21 mouse cellular contexts compared by ENCODE assay signal in genomic region chr3:55462904-55463668, GRCm38 (mm10). TPM values are rescaled to one million over a fixed set of nuclear protein-coding genes. Genes with fewer than 3 reads are reported as not detected.
DNase-seq lines count a peak whose midpoint lies in the region; ATAC-seq lines count a peak whose summit lies in the region.
"Had no signal": no experiment of that assay in that cellular context is flagged by ENCODE, and none has a peak within 500 bp of the region (broad histone marks: within the 10 kb centered on the region; RNA-seq: fewer than 3 reads in every experiment).

No protein-coding gene starts in this region.

- no peak for ATAC-seq in hindbrain, embryonic 13.5 days (ENCODE audit: low FRiP score)
- no peak for ATAC-seq in hindbrain, embryonic 11.5 days (ENCODE audit: low FRiP score)
- no peak for ATAC-seq in embryonic facial prominence, embryonic 12.5 days (ENCODE audit: insufficient number of reproducible peaks, insufficient read depth, low FRiP score, low TSS enrichment)
- no peak for ATAC-seq in midbrain, embryonic 13.5 days
- ATAC-seq: CD4-positive, CD25-positive, alpha-beta regulatory T cell, adult 4 months had no signal

- peaks cover 27% of the 10 kb centered on the region for H3K4me1 ChIP-seq in hindbrain, embryonic 13.5 days (replicated peaks)
- H3K4me1 ChIP-seq in hindbrain, embryonic 11.5 days (replicated peaks; ENCODE audit: control insufficient read depth, insufficient read depth, low read length), result no peaks in the 10 kb centered on the region; the same call in 1 of the 2 replicates
- peaks cover 23% of the 10 kb centered on the region for H3K4me1 ChIP-seq in embryonic facial prominence, embryonic 12.5 days
- H3K4me1 ChIP-seq in midbrain, embryonic 13.5 days (replicated peaks), result peaks cover 53% of the 10 kb centered on the region

- H3K9ac ChIP-seq in hindbrain, embryonic 13.5 days, result peak overlapping the region; percentile 19; the same call in 1 of the 2 replicates
- no peak overlapping the region for H3K9ac ChIP-seq in hindbrain, embryonic 11.5 days (ENCODE audit: low read depth, low read length)
- no peak overlapping the region for H3K9ac ChIP-seq in embryonic facial prominence, embryonic 12.5 days
- no peak overlapping the region for H3K9ac ChIP-seq in midbrain, embryonic 13.5 days (replicated peaks)
- H3K9ac ChIP-seq: heart, embryonic 13.5 days; limb, embryonic 15.5 days had no signal

- peak overlapping the region; percentile 13; the same call in 1 of the 2 replicates for H3K4me2 ChIP-seq in hindbrain, embryonic 13.5 days
- H3K4me2 ChIP-seq in hindbrain, embryonic 11.5 days (replicated peaks; ENCODE audit: low read depth, low read length), result no peak overlapping the region
- peak overlapping the region; percentile 19; the same call in 1 of the 2 replicates for H3K4me2 ChIP-seq in embryonic facial prominence, embryonic 12.5 days (replicated peaks)
- H3K4me2 ChIP-seq in midbrain, embryonic 13.5 days (replicated peaks), result 0 out of 2 replicates have a peak overlapping the region, but pooled peaks have one; percentile 4

- H3K9me3 ChIP-seq in hindbrain, embryonic 13.5 days, result no peaks in the 10 kb centered on the region
- H3K9me3 ChIP-seq in hindbrain, embryonic 11.5 days (ENCODE audit: control insufficient read depth, low read length), result no peaks in the 10 kb centered on the region
- no peaks in the 10 kb centered on the region for H3K9me3 ChIP-seq in embryonic facial prominence, embryonic 12.5 days
- no peaks in the 10 kb centered on the region for H3K9me3 ChIP-seq in midbrain, embryonic 13.5 days
- H3K9me3 ChIP-seq: heart, embryonic 13.5 days; limb, embryonic 15.5 days; neural tube, embryonic 13.5 days had no signal

- peaks cover 5% of the 10 kb centered on the region; the same call in 1 of the 2 replicates for H3K36me3 ChIP-seq in hindbrain, embryonic 13.5 days
- no peaks in the 10 kb centered on the region for H3K36me3 ChIP-seq in hindbrain, embryonic 11.5 days (ENCODE audit: control insufficient read depth, insufficient read depth, low read length)
- no peaks in the 10 kb centered on the region for H3K36me3 ChIP-seq in embryonic facial prominence, embryonic 12.5 days
- peaks cover 10% of the 10 kb centered on the region; the same call in 1 of the 2 replicates for H3K36me3 ChIP-seq in midbrain, embryonic 13.5 days
- H3K36me3 ChIP-seq: heart, embryonic 13.5 days; limb, embryonic 15.5 days; neural tube, embryonic 13.5 days had no signal

- WGBS in hindbrain, embryonic 13.5 days, result 72% methylated on average over 4 of the region's 4 CpGs
- WGBS in hindbrain, embryonic 11.5 days, result 88% methylated on average over 4 of the region's 4 CpGs
- WGBS in embryonic facial prominence, embryonic 12.5 days, result 76% methylated on average over 4 of the region's 4 CpGs
- WGBS in midbrain, embryonic 13.5 days, result 89% methylated on average over 4 of the region's 4 CpGs

- peak overlapping the region; percentile 40 for H3K27ac ChIP-seq in hindbrain, embryonic 13.5 days
- H3K27ac ChIP-seq in hindbrain, embryonic 11.5 days (ENCODE audit: low read depth, low read length), result no peak overlapping the region
- H3K27ac ChIP-seq in embryonic facial prominence, embryonic 12.5 days, result no peak overlapping the region
- H3K27ac ChIP-seq in midbrain, embryonic 13.5 days, result peak overlapping the region; percentile 48
- H3K27ac ChIP-seq: heart, embryonic 13.5 days; limb, embryonic 15.5 days had no signal

- DNase-seq in hindbrain, embryonic 11.5 days (ENCODE audit: low spot score), result no peak
- peak; percentile 41 to 55 for DNase-seq in cerebellum, postnatal 36 days
- no peak for DNase-seq in spleen, postnatal 4 days (ENCODE audit: low spot score in 2 of 2)
- no peak for DNase-seq in B cell, adult 2 months
- DNase-seq: adrenal gland, adult 2 months; kidney, adult 8-10 months; lung, adult 18-20 months; lung, postnatal 4 days; right cerebral cortex, postnatal 4 days; thymus, postnatal 14 days had no signal

- no peaks in the 10 kb centered on the region for H3K27me3 ChIP-seq in hindbrain, embryonic 13.5 days
- no peaks in the 10 kb centered on the region for H3K27me3 ChIP-seq in hindbrain, embryonic 11.5 days (ENCODE audit: control insufficient read depth, insufficient read depth, low read length)
- H3K27me3 ChIP-seq in embryonic facial prominence, embryonic 12.5 days, result no peaks in the 10 kb centered on the region
- H3K27me3 ChIP-seq in midbrain, embryonic 13.5 days, result peaks cover 5% of the 10 kb centered on the region; the same call in 1 of the 2 replicates
- H3K27me3 ChIP-seq: heart, embryonic 13.5 days; limb, embryonic 15.5 days; neural tube, embryonic 13.5 days had no signal

- no peak overlapping the region for H3K4me3 ChIP-seq in hindbrain, embryonic 13.5 days
- H3K4me3 ChIP-seq in hindbrain, embryonic 11.5 days (ENCODE audit: low read depth, low read length), result no peak overlapping the region
- 0 out of 2 replicates have a peak overlapping the region, but pooled peaks have one; percentile 2 for H3K4me3 ChIP-seq in embryonic facial prominence, embryonic 12.5 days
- no peak overlapping the region for H3K4me3 ChIP-seq in midbrain, embryonic 13.5 days (replicated peaks)
- H3K4me3 ChIP-seq: heart, embryonic 13.5 days; limb, embryonic 15.5 days had no signal

RNA-seq across cellular contexts. Expression of gene Gm21954, which starts 8.9 kb away (rescaled TPM):
- polyA plus RNA-seq in hindbrain, embryonic 13.5 days (2015; fragmentation: Nextera tagmentation; extraction: Ambion mirVana), result not detected in 2 replicates
- not detected in 2 replicates for polyA plus RNA-seq in hindbrain, embryonic 11.5 days (2014; fragmentation: Nextera tagmentation; extraction: Ambion mirVana)
- not detected in 2 replicates for polyA plus RNA-seq in embryonic facial prominence, embryonic 12.5 days (2016; fragmentation: Nextera tagmentation; extraction: Ambion mirVana)
- not detected in 2 replicates for polyA plus RNA-seq in midbrain, embryonic 13.5 days (2015; fragmentation: Nextera tagmentation; extraction: Ambion mirVana)
- polyA plus RNA-seq: adrenal gland, adult 2 months; CD4-positive, CD25-positive, alpha-beta regulatory T cell, adult 4 months; frontal cortex, adult 2 months; gonadal fat pad, adult 2 months; heart, embryonic 13.5 days; large intestine, adult 2 months; limb, embryonic 15.5 days; neural tube, embryonic 13.5 days; stomach, embryonic 14.5 days had no signal

Comparison
In these comparisons a context has a peak if more than half of its experiments do, and no peak if none do; other contexts are left out.
1. H3K27ac ChIP-seq: peak in hindbrain, embryonic 13.5 days (single experiment) and midbrain, embryonic 13.5 days (single experiment); none in hindbrain, embryonic 11.5 days (single experiment) and embryonic facial prominence, embryonic 12.5 days (single experiment).
2. DNase-seq: peak in cerebellum, postnatal 36 days (2 of 2); none in hindbrain, embryonic 11.5 days (single experiment), spleen, postnatal 4 days (0 of 2) and B cell, adult 2 months (0 of 2).